Mouse (Mus musculus) spleen, adult 2 months (tissue): ENCODE results near the gene Kazald1.

Experiments used
- CTCF ChIP-seq: fragments of 200-500 bp; IDR thresholded peaks from 2 replicates; pipeline ENCODE4 v1.5.1; 2011; ENCODE audit warnings: mild to moderate bottlenecking, inconsistent platforms; ENCODE audit not compliant: insufficient read depth, insufficient read length, insufficient replicate concordance; ENCODE audit errors: extremely low read depth
- POLR2A ChIP-seq: fragments of 200-500 bp; IDR thresholded peaks from 2 replicates; pipeline ENCODE4 v1.6.1; 2011; ENCODE audit warnings: low read depth, low read length, inconsistent platforms

DNA sequence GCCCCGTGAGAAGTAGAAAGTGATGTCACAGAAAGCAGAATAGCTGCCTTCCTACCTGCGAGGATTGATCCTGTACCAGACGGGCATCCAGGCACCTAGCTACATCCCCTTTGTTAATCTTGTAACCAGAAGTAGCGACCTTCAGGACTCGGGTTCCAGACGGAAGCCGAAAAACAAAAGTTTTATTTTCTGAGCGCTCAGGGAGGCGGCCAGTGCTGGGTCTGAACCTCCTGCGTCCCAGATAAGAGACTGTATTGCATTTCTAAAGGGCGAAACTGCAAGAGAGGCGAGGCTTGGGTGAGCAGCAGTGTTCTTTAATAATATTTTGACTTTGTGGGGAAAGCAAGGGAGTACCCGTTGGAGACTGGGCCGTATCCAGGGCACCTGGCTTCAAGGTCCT is 16.2 kb upstream of the Kazald1 start:
- TF ChIP-seq POLR2A = no peak
- no peak for TF ChIP-seq CTCF
